Mouse (Mus musculus) lung, adult 2 months (tissue): ENCODE measurements around the gene Myod1.

Source experiments
- CTCF ChIP-seq: fragments of 200-500 bp; IDR thresholded peaks from 2 replicates; pipeline ENCODE4 v1.5.1; 2011; ENCODE audit warnings: mild to moderate bottlenecking, low read length, control low read depth; ENCODE audit not compliant: insufficient read depth
- POLR2A ChIP-seq: fragments of 200-500 bp; IDR thresholded peaks from 2 replicates; pipeline ENCODE4 v1.6.1; 2011; ENCODE audit warnings: low read depth, mild to moderate bottlenecking, control low read depth, low read length, borderline replicate concordance; ENCODE audit errors: extremely low read depth

- TF ChIP-seq CTCF (no peak), POLR2A (no peak)
These were observed 47.7 kb downstream of the Myod1 start for GRCm38 (mm10) chr7:46423951-46424350.
